Mouse (Mus musculus) MEL (cell line): ENCODE measurements around the gene Fkbp14. TPM values are rescaled to one million over a fixed set of nuclear protein-coding genes. Genes with fewer than 3 reads are reported as not detected.

Source experiments
- polyA plus RNA-seq, 2 experiments: library from polyadenylated mRNA; stranded (reverse) in 1 of 2; unstranded in 1 of 2; fragments of >175 nt in 1 of 2; fragments of >200 nt in 1 of 2; gene quantifications; 2 replicates each; pipeline versions ENCODE4 v1.2.1 to v1.2.4; 2012; ENCODE audit warnings: low replicate concordance in 2 of 2, low read depth in 1 of 2; ENCODE audit not compliant: insufficient read length in 2 of 2, insufficient read depth in 1 of 2, missing spikeins in 1 of 2
- total RNA-seq: library from RNA; depleted of rRNA; stranded (reverse); fragments of 300-350 nt; gene quantifications from 2 replicates; pipeline ENCODE4 v1.2.3, GENCODE M21; 2012; rRNA removed

The Fkbp14 gene
- total and polyA plus RNA-seq, 3 experiments = 1.5 to 1.8 TPM; not detected in 1

Other genes starting within 250 kb of the Fkbp14 start
- gene Wipf3, start 167.7 kb downstream of the Fkbp14 start, total RNA-seq = not detected in 2 replicates
- not detected for gene Wipf3, start 167.7 kb downstream of the Fkbp14 start, polyA plus RNA-seq
- not detected in 2 replicates for gene Scrn1, start 30.8 kb downstream of the Fkbp14 start, total RNA-seq
- not detected for gene Scrn1, start 30.8 kb downstream of the Fkbp14 start, polyA plus RNA-seq
- 16.6 and 16.8 TPM in 2 replicates for gene Plekha8, start 2.2 kb downstream of the Fkbp14 start, total RNA-seq
- 10 to 100 TPM in 1 of 2 experiments, not detected in 1; 11.6 TPM for gene Plekha8, start 2.2 kb downstream of the Fkbp14 start, polyA plus RNA-seq
- gene Mturn, start 84.3 kb upstream of the Fkbp14 start, total RNA-seq = 0.26 and 0.31 TPM in 2 replicates
- 1 to 10 TPM in 1 of 2 experiments, not detected in 1; 1.1 TPM for gene Mturn, start 84.3 kb upstream of the Fkbp14 start, polyA plus RNA-seq
- 21.3 and 24.2 TPM in 2 replicates for gene Znrf2, start 219.6 kb upstream of the Fkbp14 start, total RNA-seq
- gene Znrf2, start 219.6 kb upstream of the Fkbp14 start, polyA plus RNA-seq = 10 to 100 TPM in 1 of 2 experiments, not detected in 1; 16.1 TPM